15 mouse cellular contexts compared by ENCODE assay signal in the genomic region with DNA sequence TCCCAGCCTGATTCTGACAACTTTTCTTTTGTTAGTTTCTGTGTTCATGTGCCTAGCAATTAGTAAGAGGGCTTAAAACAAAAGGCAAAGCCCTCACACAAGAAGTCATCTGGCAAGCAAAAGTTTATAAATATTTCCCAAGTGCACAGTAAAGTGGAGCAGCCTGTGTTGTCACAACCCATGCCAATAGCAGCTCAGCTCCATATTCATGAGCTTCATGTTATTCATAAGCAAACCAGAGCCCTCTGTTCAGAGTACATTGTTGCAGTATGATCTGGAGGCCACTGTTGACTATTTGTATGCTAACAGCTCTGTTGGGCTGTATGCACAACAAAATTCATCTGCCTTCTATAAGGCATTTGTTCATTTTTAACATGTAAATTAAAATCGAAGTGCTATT.
A peak's percentile ranks its signal among the peaks of the same experiment; 100 is the strongest.
DNase-seq lines count a peak whose midpoint lies in the region; ATAC-seq and TF ChIP-seq lines count a peak whose summit lies in the region.
"Had no signal": no experiment of that assay in that cellular context is flagged by ENCODE, and none has a peak within 500 bp of the region (broad histone marks: within the 10 kb centered on the region; RNA-seq: fewer than 3 reads in every experiment).

No protein-coding gene starts in this region.

- no peak overlapping the region for H3K4me3 ChIP-seq in hindbrain, postnatal 0 days (ENCODE audit: low read length)
- no peak overlapping the region for H3K4me3 ChIP-seq in hindbrain, embryonic 10.5 days
- H3K4me3 ChIP-seq in forebrain, embryonic 16.5 days (replicated peaks; ENCODE audit: low read length): no peak overlapping the region
- H3K4me3 ChIP-seq: erythroblast, embryonic 14.5 days; limb, embryonic 15.5 days; neural tube, embryonic 13.5 days had no signal

- H3K36me3 ChIP-seq in hindbrain, postnatal 0 days (ENCODE audit: insufficient read depth, low read length): no peaks in the 10 kb centered on the region
- no peaks in the 10 kb centered on the region for H3K36me3 ChIP-seq in hindbrain, embryonic 10.5 days
- H3K36me3 ChIP-seq in forebrain, embryonic 16.5 days (ENCODE audit: control insufficient read depth, insufficient read depth): no peaks in the 10 kb centered on the region
- H3K36me3 ChIP-seq: limb, embryonic 15.5 days; neural tube, embryonic 13.5 days had no signal

- no peak overlapping the region for H3K9ac ChIP-seq in hindbrain, postnatal 0 days (replicated peaks; ENCODE audit: low read length)
- no peak overlapping the region for H3K9ac ChIP-seq in forebrain, embryonic 16.5 days (replicated peaks; ENCODE audit: low read depth, low read length)
- H3K9ac ChIP-seq: limb, embryonic 15.5 days; liver, postnatal 0 days; neural tube, embryonic 13.5 days had no signal

- ATAC-seq in hindbrain, postnatal 0 days: peak; percentile 68
- peak; percentile 99 for ATAC-seq in forebrain, embryonic 16.5 days
- ATAC-seq: liver, postnatal 0 days had no signal

- no peaks in the 10 kb centered on the region for H3K4me1 ChIP-seq in hindbrain, postnatal 0 days (ENCODE audit: insufficient read depth, low read length)
- peaks cover 5% of the 10 kb centered on the region for H3K4me1 ChIP-seq in hindbrain, embryonic 10.5 days (replicated peaks)
- no peaks in the 10 kb centered on the region for H3K4me1 ChIP-seq in forebrain, embryonic 16.5 days (replicated peaks; ENCODE audit: control insufficient read depth, insufficient read depth, low read length)

- H3K27ac ChIP-seq in hindbrain, postnatal 0 days: no peak overlapping the region
- H3K27ac ChIP-seq in hindbrain, embryonic 10.5 days: no peak overlapping the region
- H3K27ac ChIP-seq in forebrain, embryonic 16.5 days (ENCODE audit: low read length): no peak overlapping the region
- H3K27ac ChIP-seq: limb, embryonic 15.5 days; neural tube, embryonic 13.5 days had no signal

- H3K9me3 ChIP-seq in hindbrain, postnatal 0 days (ENCODE audit: low read length): no peaks in the 10 kb centered on the region
- no peaks in the 10 kb centered on the region for H3K9me3 ChIP-seq in hindbrain, embryonic 10.5 days
- H3K9me3 ChIP-seq in forebrain, embryonic 16.5 days (ENCODE audit: control insufficient read depth, low read length): no peaks in the 10 kb centered on the region
- H3K9me3 ChIP-seq: limb, embryonic 15.5 days; neural tube, embryonic 13.5 days had no signal

- H3K4me2 ChIP-seq in hindbrain, postnatal 0 days (ENCODE audit: low read depth, low read length): no peak overlapping the region
- H3K4me2 ChIP-seq in forebrain, embryonic 16.5 days (ENCODE audit: low read length): no peak overlapping the region
- H3K4me2 ChIP-seq: limb, embryonic 15.5 days; neural tube, embryonic 13.5 days had no signal

- H3K27me3 ChIP-seq in hindbrain, postnatal 0 days (ENCODE audit: insufficient read depth, low read length): no peaks in the 10 kb centered on the region
- H3K27me3 ChIP-seq in hindbrain, embryonic 10.5 days (ENCODE audit: insufficient read depth, poor library complexity, severe bottlenecking): no peaks in the 10 kb centered on the region
- H3K27me3 ChIP-seq in forebrain, embryonic 16.5 days (replicated peaks; ENCODE audit: control insufficient read depth, insufficient read depth, low read length): peaks cover 5% of the 10 kb centered on the region; the same call in 1 of the 2 replicates
- H3K27me3 ChIP-seq: limb, embryonic 15.5 days; neural tube, embryonic 13.5 days had no signal

- TF ChIP-seq CTCF in hindbrain, postnatal 0 days (IDR thresholded peaks at IDR 0.05; ENCODE audit: low read depth): no peak

- DNase-seq in hindbrain, postnatal 0 days (ENCODE audit: low spot score): peak; percentile 24
- no peak for DNase-seq in hindbrain, embryonic 10.5 days (ENCODE audit: low spot score)
- DNase-seq in brain, adult 2 months (ENCODE audit: low read depth, low spot score): peak; percentile 13
- peak; percentile 9 to 25 for DNase-seq in lung, postnatal 4 days
- no peak for DNase-seq in gastrocnemius, postnatal 10 days
- no peak for DNase-seq in urinary bladder, adult 2 months (ENCODE audit: low spot score)
- no peak for DNase-seq in testis, postnatal 10 days (ENCODE audit: low spot score)
- DNase-seq: adrenal gland, postnatal 10 days; cerebellum, adult 9-11 months; heart, postnatal 10 days; liver, postnatal 0 days had no signal

- WGBS in hindbrain, postnatal 0 days: 80% methylated on average over 1 of the region's 1 CpGs
- 86% methylated on average over 1 of the region's 1 CpGs for WGBS in hindbrain, embryonic 10.5 days
- 71% methylated on average over 1 of the region's 1 CpGs for WGBS in forebrain, embryonic 16.5 days

Comparison
In these comparisons a context has a peak if more than half of its experiments do, and no peak if none do; other contexts are left out.
1. DNase-seq: peak in hindbrain, postnatal 0 days (single experiment), brain, adult 2 months (single experiment) and lung, postnatal 4 days (2 of 2); none in hindbrain, embryonic 10.5 days (single experiment), gastrocnemius, postnatal 10 days (single experiment), urinary bladder, adult 2 months (single experiment) and testis, postnatal 10 days (single experiment).